Mouse (Mus musculus): ENCODE results near the gene 4930550C14Rik. TPM values are rescaled to one million over a fixed set of nuclear protein-coding genes. Genes with fewer than 3 reads are reported as not detected.

4930550C14Rik gene
- polyA plus RNA-seq (2016; fragmentation: Nextera tagmentation; extraction: Ambion mirVana): 0.78 and 0.84 TPM in 2 replicates

DNA sequence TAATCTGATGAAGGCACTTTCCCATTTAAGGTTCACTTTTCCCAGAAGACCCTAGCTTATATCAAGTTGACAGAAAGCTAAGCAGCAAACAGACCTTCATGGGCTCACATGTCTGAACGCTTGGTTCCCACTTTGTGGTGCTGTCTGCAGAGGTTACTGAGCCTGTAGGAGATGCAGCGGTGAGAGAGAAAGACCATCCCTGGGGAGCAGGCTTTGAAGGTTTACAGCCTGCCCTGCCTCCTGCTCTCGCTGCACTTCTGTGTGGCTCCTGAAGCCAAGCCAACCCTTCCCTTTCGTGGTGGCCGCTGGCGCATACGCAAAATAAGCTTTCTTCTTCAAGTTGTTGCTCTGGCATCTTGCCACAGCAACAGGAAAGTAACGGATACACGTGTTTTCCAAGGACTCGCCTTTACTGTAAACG is at the start of gene 4930550C14Rik:
Gene 4930550C14Rik (plus strand): TSS at position 35 of the 421 bp plus-strand sequence.
- Histone ChIP-seq H3K27me3 (no peaks in the 10 kb centered on the region), H3K9me3 (no peaks in the 10 kb centered on the region), H3K4me1 (peaks cover 8% of the 10 kb centered on the region; the same call in 1 of the 2 replicates), H3K4me2 (replicated peaks) (peak within 1 kb of the TSS; percentile 22; the same call in 1 of the 2 replicates), H3K36me3 (no peaks in the 10 kb centered on the region), H3K27ac (peak within 1 kb of the TSS; percentile 23; the same call in 1 of the 2 replicates), H3K4me3 (no peak within 1 kb of the TSS), H3K9ac (no peak within 1 kb of the TSS; the same call in 1 of the 2 replicates)
- ATAC-seq (ENCODE audit: insufficient number of reproducible peaks, insufficient read depth, low FRiP score, low TSS enrichment): no peak
- 26% methylated on average over 11 of the region's 11 CpGs for WGBS

DNA sequence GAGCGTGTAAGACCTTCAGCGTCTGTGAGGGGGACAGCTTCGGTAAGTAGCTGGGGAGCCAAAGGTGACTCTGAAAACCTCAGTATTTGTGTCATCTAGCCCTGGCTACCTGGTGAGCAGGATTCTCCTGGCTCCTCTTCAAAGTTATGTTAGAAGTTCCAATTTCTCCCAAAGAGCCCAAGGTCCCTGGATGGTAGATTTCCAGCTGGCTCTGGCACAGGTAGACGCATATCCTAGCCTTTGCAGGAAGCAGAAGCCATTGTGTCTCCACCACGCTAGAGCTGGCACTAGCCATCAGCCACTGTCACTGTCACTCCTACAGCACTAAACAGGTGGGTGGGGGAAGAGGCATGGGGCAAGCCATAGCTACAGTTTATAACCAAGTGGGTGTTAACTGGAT is 49.0 kb upstream of the 4930550C14Rik start:
- Histone ChIP-seq H3K27me3 (no peaks in the 10 kb centered on the region), H3K4me3 (no peak overlapping the region), H3K9ac (no peak overlapping the region), H3K27ac (no peak overlapping the region), H3K4me1 (no peaks in the 10 kb centered on the region), H3K4me2 (replicated peaks) (no peak overlapping the region), H3K9me3 (0 out of 2 replicates have a peak, but pooled peaks cover 3% of the 10 kb centered on the region), H3K36me3 (no peaks in the 10 kb centered on the region)
- no peak for ATAC-seq (ENCODE audit: insufficient number of reproducible peaks, insufficient read depth, low FRiP score, low TSS enrichment)
- 89% methylated on average over 5 of the region's 5 CpGs for WGBS

- no peaks in the 10 kb centered on the region for H3K27me3 ChIP-seq
- H3K9me3 ChIP-seq: no peaks in the 10 kb centered on the region
- no peak overlapping the region for H3K9ac ChIP-seq
- H3K4me2 ChIP-seq (replicated peaks): no peak overlapping the region
- whole genome bisulfite sequencing: 52% methylated on average over 14 of the region's 14 CpGs
- ATAC-seq (ENCODE audit: insufficient number of reproducible peaks, insufficient read depth, low FRiP score, low TSS enrichment): no peak; the same call in 1 of the 2 replicates
- no peaks in the 10 kb centered on the region for H3K4me1 ChIP-seq
- H3K4me3 ChIP-seq: no peak overlapping the region
- no peak overlapping the region for H3K27ac ChIP-seq
- no peaks in the 10 kb centered on the region for H3K36me3 ChIP-seq
Observed at GRCm38 (mm10) chr9:53356219-53357155, 45.6 kb upstream of the 4930550C14Rik start.

GRCm38 (mm10) chr9:53371339-53371738 is 30.8 kb upstream of the 4930550C14Rik start:
- H3K36me3 ChIP-seq: no peaks in the 10 kb centered on the region
- H3K4me1 ChIP-seq: no peaks in the 10 kb centered on the region
- H3K4me3 ChIP-seq: no peak overlapping the region
- no peak overlapping the region for H3K4me2 ChIP-seq (replicated peaks)
- no peak overlapping the region for H3K9ac ChIP-seq
- H3K27ac ChIP-seq: no peak overlapping the region
- no peaks in the 10 kb centered on the region for H3K9me3 ChIP-seq
- WGBS: 53% methylated on average over 3 of the region's 3 CpGs
- no peaks in the 10 kb centered on the region for H3K27me3 ChIP-seq
- ATAC-seq (ENCODE audit: insufficient number of reproducible peaks, insufficient read depth, low FRiP score, low TSS enrichment): no peak

DNA sequence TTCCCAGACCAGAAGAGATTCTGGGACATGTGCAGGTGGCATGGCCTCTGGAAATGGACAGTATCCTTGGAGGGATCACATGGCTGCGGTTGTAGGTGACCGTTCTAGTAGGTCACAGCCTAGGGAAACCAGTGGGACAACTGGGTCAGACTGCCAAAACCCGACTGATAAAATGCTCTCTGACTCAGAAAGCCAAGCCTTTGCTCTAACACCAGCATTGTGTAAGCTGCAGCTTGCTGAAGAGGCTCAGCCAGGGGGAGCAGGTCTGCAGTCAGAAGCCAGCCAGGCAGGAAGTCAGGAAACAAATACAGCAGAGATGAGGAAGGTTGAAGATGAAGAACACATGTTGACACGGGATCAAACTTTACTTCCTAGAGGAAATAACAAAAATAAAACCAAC is 26.2 kb upstream of the 4930550C14Rik start:
- WGBS: 79% methylated on average over 4 of the region's 4 CpGs
- Histone ChIP-seq H3K27ac (no peak overlapping the region), H3K36me3 (no peaks in the 10 kb centered on the region), H3K4me3 (no peak overlapping the region), H3K4me1 (no peaks in the 10 kb centered on the region), H3K9me3 (no peaks in the 10 kb centered on the region), H3K9ac (no peak overlapping the region), H3K4me2 (replicated peaks) (no peak overlapping the region), H3K27me3 (no peaks in the 10 kb centered on the region)
- no peak for ATAC-seq (ENCODE audit: insufficient number of reproducible peaks, insufficient read depth, low FRiP score, low TSS enrichment)

DNA sequence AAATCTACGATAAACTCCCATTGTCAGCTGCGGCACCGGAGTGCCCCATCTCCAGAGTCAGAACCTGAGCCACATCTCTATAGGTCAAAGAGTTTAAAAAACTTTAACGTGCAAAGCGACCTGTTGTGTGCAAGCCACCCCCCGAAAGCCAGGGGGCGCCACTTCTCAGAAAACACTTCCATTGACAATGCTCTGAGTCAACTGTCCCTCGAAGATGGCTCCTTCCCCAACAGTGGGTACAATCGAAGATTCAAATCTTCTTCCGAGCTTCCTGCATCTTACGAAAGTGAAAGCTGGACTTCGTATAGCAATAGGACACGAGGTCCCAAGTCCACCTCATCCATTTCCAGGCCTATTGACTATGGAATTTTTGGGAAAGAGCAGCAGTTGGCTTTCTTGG is 25.3 kb upstream of the 4930550C14Rik start:
- no peak for ATAC-seq (ENCODE audit: insufficient number of reproducible peaks, insufficient read depth, low FRiP score, low TSS enrichment)
- 83% methylated on average over 13 of the region's 13 CpGs for whole genome bisulfite sequencing
- Histone ChIP-seq H3K36me3 (no peaks in the 10 kb centered on the region), H3K4me3 (no peak overlapping the region), H3K9me3 (no peaks in the 10 kb centered on the region), H3K4me2 (replicated peaks) (no peak overlapping the region), H3K4me1 (no peaks in the 10 kb centered on the region), H3K27ac (no peak overlapping the region), H3K27me3 (no peaks in the 10 kb centered on the region), H3K9ac (no peak overlapping the region)

GRCm38 (mm10) chr9:53377597-53377996 is 24.5 kb upstream of the 4930550C14Rik start:
- Histone ChIP-seq H3K9me3 (no peaks in the 10 kb centered on the region), H3K27me3 (no peaks in the 10 kb centered on the region), H3K9ac (no peak overlapping the region), H3K27ac (no peak overlapping the region), H3K4me3 (no peak overlapping the region), H3K4me1 (no peaks in the 10 kb centered on the region), H3K36me3 (no peaks in the 10 kb centered on the region), H3K4me2 (replicated peaks) (no peak overlapping the region)
- WGBS: 65% methylated on average over 5 of the region's 5 CpGs
- ATAC-seq (ENCODE audit: insufficient number of reproducible peaks, insufficient read depth, low FRiP score, low TSS enrichment): no peak

GRCm38 (mm10) chr9:53378171-53378570 is 24.0 kb upstream of the 4930550C14Rik start:
- ATAC-seq (ENCODE audit: insufficient number of reproducible peaks, insufficient read depth, low FRiP score, low TSS enrichment): no peak

GRCm38 (mm10) chr9:53380595-53380994 is 21.5 kb upstream of the 4930550C14Rik start:
- 88% methylated on average over 2 of the region's 2 CpGs for WGBS
- Histone ChIP-seq H3K36me3 (no peaks in the 10 kb centered on the region), H3K27me3 (no peaks in the 10 kb centered on the region), H3K4me2 (replicated peaks) (no peak overlapping the region), H3K4me3 (no peak overlapping the region), H3K9me3 (no peaks in the 10 kb centered on the region), H3K27ac (no peak overlapping the region), H3K9ac (no peak overlapping the region), H3K4me1 (no peaks in the 10 kb centered on the region)
- no peak for ATAC-seq (ENCODE audit: insufficient number of reproducible peaks, insufficient read depth, low FRiP score, low TSS enrichment)

More at GRCm38 (mm10) chr9:53378171-53378570, 24.0 kb upstream of the 4930550C14Rik start:
- no peak overlapping the region for H3K27ac ChIP-seq
- H3K4me2 ChIP-seq (replicated peaks): no peak overlapping the region
- no peak overlapping the region for H3K4me3 ChIP-seq
- H3K9me3 ChIP-seq: no peaks in the 10 kb centered on the region
- H3K36me3 ChIP-seq: no peaks in the 10 kb centered on the region
- no peaks in the 10 kb centered on the region for H3K27me3 ChIP-seq
- no peaks in the 10 kb centered on the region for H3K4me1 ChIP-seq
- H3K9ac ChIP-seq: no peak overlapping the region
- 74% methylated on average over 3 of the region's 3 CpGs for WGBS

DNA sequence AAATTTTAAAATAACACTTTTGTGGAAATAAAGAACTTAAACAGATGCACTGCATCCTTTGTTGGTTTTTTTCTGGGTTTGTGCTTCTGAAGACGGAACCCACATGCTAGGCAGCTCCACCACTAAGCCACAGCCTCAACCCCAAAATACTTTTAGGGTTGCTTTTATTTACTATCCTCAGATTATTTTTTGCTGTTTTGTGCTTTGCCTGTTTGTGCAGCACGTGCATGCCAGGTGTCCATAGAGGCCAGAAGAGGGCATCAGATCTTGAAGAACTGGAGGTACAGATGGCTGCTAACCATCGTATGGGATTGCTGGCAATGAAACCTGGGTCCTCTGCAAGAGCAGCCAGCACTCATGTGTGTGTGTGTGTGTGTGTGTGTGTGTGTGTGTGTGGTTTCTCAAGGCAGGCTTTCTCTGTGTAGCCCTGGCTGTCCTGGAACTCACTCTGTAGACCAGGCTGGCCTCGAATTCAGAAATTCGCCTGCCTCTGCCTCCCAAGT is 21.0 kb upstream of the 4930550C14Rik start:
- ATAC-seq (ENCODE audit: insufficient number of reproducible peaks, insufficient read depth, low FRiP score, low TSS enrichment): no peak
- no peaks in the 10 kb centered on the region for H3K36me3 ChIP-seq
- no peak overlapping the region for H3K4me2 ChIP-seq (replicated peaks)
- no peaks in the 10 kb centered on the region for H3K9me3 ChIP-seq
- 80% methylated on average over 5 of the region's 5 CpGs for WGBS
- H3K4me3 ChIP-seq: no peak overlapping the region
- no peaks in the 10 kb centered on the region for H3K4me1 ChIP-seq
- no peak overlapping the region for H3K9ac ChIP-seq
- no peak overlapping the region for H3K27ac ChIP-seq
- no peaks in the 10 kb centered on the region for H3K27me3 ChIP-seq

GRCm38 (mm10) chr9:53383951-53384866 is 17.9 kb upstream of the 4930550C14Rik start, which contains the start of gene Kdelc2:
Gene Kdelc2 (plus strand): TSS chr9:53384025.
- peak within 1 kb of the TSS; percentile 65 for H3K4me3 ChIP-seq
- peak within 1 kb of the TSS; percentile 94 for H3K27ac ChIP-seq
- under 1% methylated on average over 72 of the region's 75 CpGs for WGBS
- peak within 1 kb of the TSS; percentile 60 for H3K4me2 ChIP-seq (replicated peaks)
- H3K27me3 ChIP-seq: no peaks in the 10 kb centered on the region
- no peaks in the 10 kb centered on the region for H3K4me1 ChIP-seq
- H3K36me3 ChIP-seq: 0 out of 2 replicates have a peak, but pooled peaks cover 3% of the 10 kb centered on the region
- peak; percentile 96 for ATAC-seq (ENCODE audit: insufficient number of reproducible peaks, insufficient read depth, low FRiP score, low TSS enrichment)
- peak within 1 kb of the TSS; percentile 85 for H3K9ac ChIP-seq
- H3K9me3 ChIP-seq: no peaks in the 10 kb centered on the region
